Mouse (Mus musculus) kidney, embryonic 16.5 days (tissue): ENCODE measurements around the gene Cttnbp2nl. TPM values are rescaled to one million over a fixed set of nuclear protein-coding genes. Genes with fewer than 3 reads are reported as not detected.

Source experiments
- polyA plus RNA-seq: library from polyadenylated mRNA; unstranded; fragments of >200 nt; fragmentation: Nextera tagmentation; extraction: Ambion mirVana; gene quantifications from 2 replicates; pipeline ENCODE4 v1.2.1, GENCODE M21; 2015

Cttnbp2nl gene
- polyA plus RNA-seq, 1 experiment from 2014 or later: 28.6 TPM

Other genes starting within 250 kb of the Cttnbp2nl start
- gene Mov10, start 234.6 kb downstream of the Cttnbp2nl start, polyA plus RNA-seq: 60.4 and 61.5 TPM in 2 replicates
- 36.0 and 39.9 TPM in 2 replicates for gene St7l, start 189.1 kb downstream of the Cttnbp2nl start, polyA plus RNA-seq
- gene Capza1, start 188.6 kb downstream of the Cttnbp2nl start, polyA plus RNA-seq: 194 and 209 TPM in 2 replicates
- 0.54 and 0.80 TPM in 2 replicates for gene Wnt2b, start 91.2 kb downstream of the Cttnbp2nl start, polyA plus RNA-seq
- not detected in 2 replicates for gene 4930564D02Rik, start 13.7 kb upstream of the Cttnbp2nl start, polyA plus RNA-seq